Mouse (Mus musculus): Measurements from ENCODE around the gene Cers6. TPM values are rescaled to one million over a fixed set of nuclear protein-coding genes. Genes with fewer than 3 reads are reported as not detected.

The Cers6 gene
- polyA plus RNA-seq, 1 experiment = 3.2 TPM

DNA sequence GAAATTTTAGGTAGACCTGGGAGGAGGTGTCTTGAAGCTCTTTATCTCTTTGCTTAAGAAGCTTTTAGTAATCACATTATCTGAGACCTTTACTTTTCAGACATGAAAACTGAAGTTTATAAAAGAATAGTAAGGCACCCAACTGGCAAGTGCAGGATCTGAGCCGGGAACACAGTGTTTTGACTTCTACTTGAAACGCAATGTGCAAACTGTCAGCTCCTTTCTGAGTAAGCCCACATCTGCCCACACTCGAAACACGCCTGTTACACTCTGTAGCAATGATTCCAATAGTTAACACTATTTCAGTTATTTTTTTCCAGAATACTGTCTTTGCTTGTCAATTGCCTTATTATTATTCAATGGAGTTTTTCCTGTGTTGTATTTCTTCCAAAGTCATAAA lies 235.6 kb downstream of the Cers6 start:
- no peak overlapping the region for H3K4me3 ChIP-seq (ENCODE audit: control insufficient read depth, low read depth, low read length)
- H3K27me3 ChIP-seq (ENCODE audit: control insufficient read depth, insufficient read depth, low read length) = no peaks in the 10 kb centered on the region
- no peak overlapping the region for H3K27ac ChIP-seq (ENCODE audit: control insufficient read depth, insufficient read depth, low read depth, low read length)

GRCm38 (mm10) chr2:69097526-69097925 lies 236.3 kb downstream of the Cers6 start:
- H3K27ac ChIP-seq (ENCODE audit: control insufficient read depth, insufficient read depth, low read depth, low read length) = no peak overlapping the region
- no peak for TF ChIP-seq CTCF (IDR thresholded peaks at IDR 0.05; ENCODE audit: control insufficient read depth, insufficient read depth, insufficient replicate concordance, low read depth, low read length)
- no peak for TF ChIP-seq POLR2A (IDR thresholded peaks at IDR 0.05; ENCODE audit: control insufficient read depth, low read depth, low read length)
- H3K4me1 ChIP-seq (ENCODE audit: control insufficient read depth, insufficient read depth, low read length) = no peaks in the 10 kb centered on the region
- H3K36me3 ChIP-seq (ENCODE audit: control insufficient read depth, insufficient read depth, low read length) = no peaks in the 10 kb centered on the region
- H3K27me3 ChIP-seq (ENCODE audit: control insufficient read depth, insufficient read depth, low read length) = no peaks in the 10 kb centered on the region
- no peak overlapping the region for H3K4me3 ChIP-seq (ENCODE audit: control insufficient read depth, low read depth, low read length)

More for the DNA sequence above, 235.6 kb downstream of the Cers6 start:
- Histone ChIP-seq H3K4me1 (ENCODE audit: control insufficient read depth, insufficient read depth, low read length) (no peaks in the 10 kb centered on the region), H3K36me3 (ENCODE audit: control insufficient read depth, insufficient read depth, low read length) (no peaks in the 10 kb centered on the region)
- TF ChIP-seq POLR2A (IDR thresholded peaks at IDR 0.05; ENCODE audit: control insufficient read depth, low read depth, low read length) = no peak
- no peak for TF ChIP-seq CTCF (IDR thresholded peaks at IDR 0.05; ENCODE audit: control insufficient read depth, insufficient read depth, insufficient replicate concordance, low read depth, low read length)

GRCm38 (mm10) chr2:69098701-69099100 lies 237.5 kb downstream of the Cers6 start:
- Histone ChIP-seq H3K27ac (ENCODE audit: control insufficient read depth, insufficient read depth, low read depth, low read length) (no peak overlapping the region), H3K4me1 (ENCODE audit: control insufficient read depth, insufficient read depth, low read length) (no peaks in the 10 kb centered on the region), H3K4me3 (ENCODE audit: control insufficient read depth, low read depth, low read length) (no peak overlapping the region), H3K27me3 (ENCODE audit: control insufficient read depth, insufficient read depth, low read length) (no peaks in the 10 kb centered on the region), H3K36me3 (ENCODE audit: control insufficient read depth, insufficient read depth, low read length) (no peaks in the 10 kb centered on the region)
- TF ChIP-seq CTCF (IDR thresholded peaks at IDR 0.05; ENCODE audit: control insufficient read depth, insufficient read depth, insufficient replicate concordance, low read depth, low read length) (no peak), POLR2A (IDR thresholded peaks at IDR 0.05; ENCODE audit: control insufficient read depth, low read depth, low read length) (no peak)

DNA sequence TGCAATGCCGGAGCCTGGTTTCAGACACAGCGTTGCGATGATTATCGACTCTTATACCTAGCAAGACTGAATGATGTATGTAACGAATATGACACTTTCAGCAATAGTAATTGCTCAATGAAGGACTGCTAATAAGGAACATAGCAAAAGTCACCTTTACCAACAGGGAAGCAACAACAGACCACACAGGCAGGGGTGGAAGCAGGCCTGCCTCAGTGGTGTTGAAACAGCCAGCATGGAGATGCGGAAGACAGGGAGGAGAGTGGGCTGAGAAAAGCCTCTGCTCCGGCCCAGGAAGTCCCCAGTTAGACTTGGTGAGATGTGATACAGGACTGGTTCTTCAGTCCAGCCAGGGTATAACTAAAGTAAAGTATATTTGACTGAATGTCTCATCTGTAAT lies 237.9 kb downstream of the Cers6 start:
- H3K36me3 ChIP-seq (ENCODE audit: control insufficient read depth, insufficient read depth, low read length) = no peaks in the 10 kb centered on the region
- H3K27ac ChIP-seq (ENCODE audit: control insufficient read depth, insufficient read depth, low read depth, low read length) = no peak overlapping the region
- H3K27me3 ChIP-seq (ENCODE audit: control insufficient read depth, insufficient read depth, low read length) = no peaks in the 10 kb centered on the region
- H3K4me3 ChIP-seq (ENCODE audit: control insufficient read depth, low read depth, low read length) = no peak overlapping the region
- no peak for TF ChIP-seq POLR2A (IDR thresholded peaks at IDR 0.05; ENCODE audit: control insufficient read depth, low read depth, low read length)
- TF ChIP-seq CTCF (IDR thresholded peaks at IDR 0.05; ENCODE audit: control insufficient read depth, insufficient read depth, insufficient replicate concordance, low read depth, low read length) = no peak
- H3K4me1 ChIP-seq (ENCODE audit: control insufficient read depth, insufficient read depth, low read length) = no peaks in the 10 kb centered on the region

- H3K4me3 ChIP-seq (ENCODE audit: control insufficient read depth, low read depth, low read length) = no peak overlapping the region
- H3K27me3 ChIP-seq (ENCODE audit: control insufficient read depth, insufficient read depth, low read length) = no peaks in the 10 kb centered on the region
- H3K27ac ChIP-seq (ENCODE audit: control insufficient read depth, insufficient read depth, low read depth, low read length) = no peak overlapping the region
- TF ChIP-seq CTCF (IDR thresholded peaks at IDR 0.05; ENCODE audit: control insufficient read depth, insufficient read depth, insufficient replicate concordance, low read depth, low read length) (peak; percentile 38; the same call in 1 of the 2 replicates), POLR2A (IDR thresholded peaks at IDR 0.05; ENCODE audit: control insufficient read depth, low read depth, low read length) (no peak)
- no peaks in the 10 kb centered on the region for H3K4me1 ChIP-seq (ENCODE audit: control insufficient read depth, insufficient read depth, low read length)
- H3K36me3 ChIP-seq (ENCODE audit: control insufficient read depth, insufficient read depth, low read length) = no peaks in the 10 kb centered on the region
Observed at GRCm38 (mm10) chr2:69100706-69101105, 239.5 kb downstream of the Cers6 start.

DNA sequence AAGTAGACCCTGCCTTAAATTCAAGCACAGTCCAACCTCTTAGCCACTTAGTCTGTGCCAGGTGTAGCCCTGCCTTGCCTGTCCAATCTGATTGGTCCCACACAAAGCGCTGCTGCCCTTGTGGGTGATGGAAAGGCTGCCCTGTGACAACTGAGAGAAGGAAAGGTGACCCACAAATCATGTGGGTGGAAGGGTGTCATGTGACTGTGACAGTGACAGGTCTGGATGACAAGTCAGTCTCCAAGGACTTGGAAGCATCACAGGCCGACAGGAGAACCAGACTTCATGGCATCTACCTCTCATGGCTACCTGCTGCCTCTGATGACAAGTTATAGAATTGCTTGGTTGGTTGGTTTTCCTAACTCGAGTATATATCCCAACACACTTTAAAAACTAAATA lies 242.3 kb downstream of the Cers6 start:
- no peak overlapping the region for H3K4me3 ChIP-seq (ENCODE audit: control insufficient read depth, low read depth, low read length)
- no peak overlapping the region for H3K27ac ChIP-seq (ENCODE audit: control insufficient read depth, insufficient read depth, low read depth, low read length)
- no peaks in the 10 kb centered on the region for H3K36me3 ChIP-seq (ENCODE audit: control insufficient read depth, insufficient read depth, low read length)
- TF ChIP-seq POLR2A (IDR thresholded peaks at IDR 0.05; ENCODE audit: control insufficient read depth, low read depth, low read length) (no peak), CTCF (IDR thresholded peaks at IDR 0.05; ENCODE audit: control insufficient read depth, insufficient read depth, insufficient replicate concordance, low read depth, low read length) (no peak)
- H3K27me3 ChIP-seq (ENCODE audit: control insufficient read depth, insufficient read depth, low read length) = no peaks in the 10 kb centered on the region
- no peaks in the 10 kb centered on the region for H3K4me1 ChIP-seq (ENCODE audit: control insufficient read depth, insufficient read depth, low read length)

DNA sequence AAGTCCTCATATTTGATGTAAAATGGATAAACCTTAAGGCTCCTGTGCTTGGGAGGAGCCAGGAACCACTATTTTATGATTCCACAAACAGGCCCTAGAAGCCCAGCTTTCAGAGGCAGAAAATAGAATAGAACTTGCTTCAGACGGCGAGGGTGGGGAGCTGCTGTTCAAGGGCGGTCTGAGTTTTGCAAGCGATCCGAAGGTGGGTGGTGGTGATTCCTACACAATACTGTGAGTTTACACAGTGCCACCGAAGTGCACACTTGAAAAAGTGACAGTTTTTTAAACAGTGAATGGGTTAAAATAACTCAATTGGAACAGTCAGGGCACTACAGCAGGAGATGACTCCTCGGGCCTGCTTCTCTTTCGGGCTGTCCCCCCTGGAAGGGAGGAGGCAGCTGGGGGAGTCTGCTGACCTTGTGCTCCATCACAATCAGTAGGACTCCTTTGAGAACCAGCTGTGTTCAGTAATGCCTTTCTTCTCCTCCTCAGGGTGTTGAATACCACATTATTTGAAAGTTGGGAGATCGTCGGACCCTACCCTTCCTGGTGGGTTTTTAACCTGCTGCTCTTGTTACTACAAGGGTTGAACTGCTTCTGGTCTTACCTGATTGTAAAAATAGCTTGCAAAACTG lies 243.4 kb downstream of the Cers6 start:
- no peak for TF ChIP-seq CTCF (IDR thresholded peaks at IDR 0.05; ENCODE audit: control insufficient read depth, insufficient read depth, insufficient replicate concordance, low read depth, low read length)
- TF ChIP-seq POLR2A (IDR thresholded peaks at IDR 0.05; ENCODE audit: control insufficient read depth, low read depth, low read length) = no peak
- Histone ChIP-seq H3K4me3 (ENCODE audit: control insufficient read depth, low read depth, low read length) (no peak overlapping the region), H3K4me1 (ENCODE audit: control insufficient read depth, insufficient read depth, low read length) (no peaks in the 10 kb centered on the region), H3K27me3 (ENCODE audit: control insufficient read depth, insufficient read depth, low read length) (no peaks in the 10 kb centered on the region), H3K36me3 (ENCODE audit: control insufficient read depth, insufficient read depth, low read length) (no peaks in the 10 kb centered on the region), H3K27ac (ENCODE audit: control insufficient read depth, insufficient read depth, low read depth, low read length) (no peak overlapping the region)
